Mouse (Mus musculus) neural tube, embryonic 12.5 days (tissue): Measurements from ENCODE around the gene Dnah12. TPM values are rescaled to one million over a fixed set of nuclear protein-coding genes. Genes with fewer than 3 reads are reported as not detected.
"Not testable (repeated sequence)": the region's sequence is repeated elsewhere in the genome, so short reads cannot be mapped to it uniquely, and the experiment has no call there.

Experiments used
- ATAC-seq: fragments of 200-750 bp; cut with Nextera tagmentation; 2 replicates; pipeline ENCODE4 v1.8.0; 2017; ENCODE audit warnings: low read depth, mild to moderate bottlenecking, moderate TSS enrichment, moderate library complexity; ENCODE audit not compliant: low FRiP score
- H3K27ac ChIP-seq: fragments of 300-500 bp; sonication (generic); 2 replicates; pipeline ENCODE4 v1.5.1; 2016
- H3K27me3 ChIP-seq: fragments of 300-500 bp; sonication (generic); replicated peaks from 2 replicates; pipeline ENCODE4 v1.6.1; 2016; ENCODE audit warnings: mild to moderate bottlenecking
- H3K36me3 ChIP-seq: fragments of 300-500 bp; sonication (generic); 2 replicates; pipeline ENCODE4 v1.6.1; 2016; ENCODE audit warnings: mild to moderate bottlenecking
- H3K4me1 ChIP-seq: fragments of 300-500 bp; sonication (generic); 2 replicates; pipeline ENCODE4 v1.6.1; 2016
- H3K4me2 ChIP-seq: fragments of 300-500 bp; sonication (generic); replicated peaks from 2 replicates; pipeline ENCODE4 v1.6.1; 2016; ENCODE audit warnings: mild to moderate bottlenecking
- H3K4me3 ChIP-seq: fragments of 300-500 bp; sonication (generic); 2 replicates; pipeline ENCODE4 v1.5.1; 2016
- H3K9ac ChIP-seq: fragments of 300-500 bp; sonication (generic); 2 replicates; pipeline ENCODE4 v1.6.1; 2016; ENCODE audit warnings: mild to moderate bottlenecking
- H3K9me3 ChIP-seq: fragments of 300-500 bp; sonication (generic); 2 replicates; pipeline ENCODE4 v1.6.1; 2016; ENCODE audit warnings: mild to moderate bottlenecking
- WGBS: fragments of 180-500 bp; shearing (Covaris S2); methylation state at CpG from one replicate; pipeline ENCODE4 v1.1.7; 2016; 5-methylcytosine and 5-hydroxymethylcytosine counted together
- polyA plus RNA-seq: library from polyadenylated mRNA; unstranded; fragments of >200 nt; fragmentation: Nextera tagmentation; extraction: Ambion mirVana; gene quantifications from 2 replicates; pipeline ENCODE4 v1.2.1, GENCODE M21; 2016

The Dnah12 gene
- polyA plus RNA-seq, 1 experiment from 2014 or later: 0.01 TPM

- H3K9me3 ChIP-seq: no peaks in the 10 kb centered on the region
These were observed 207.8 kb downstream of the Dnah12 start for GRCm38 (mm10) chr14:26900893-26901292.

GRCm38 (mm10) chr14:26907401-26907800 is 214.3 kb downstream of the Dnah12 start:
- Histone ChIP-seq H3K4me2 (no peak overlapping the region), H3K9ac (no peak overlapping the region), H3K27ac (no peak overlapping the region), H3K36me3 (no peaks in the 10 kb centered on the region), H3K4me1 (no peaks in the 10 kb centered on the region), H3K9me3 (no peaks in the 10 kb centered on the region), H3K27me3 (no peaks in the 10 kb centered on the region), H3K4me3 (no peak overlapping the region)
- 90% methylated on average over 4 of the region's 4 CpGs for WGBS
- ATAC-seq: no peak

More at GRCm38 (mm10) chr14:26900893-26901292, 207.8 kb downstream of the Dnah12 start:
- no peaks in the 10 kb centered on the region for H3K4me1 ChIP-seq
- H3K4me3 ChIP-seq: no peak overlapping the region
- no peak for ATAC-seq
- H3K27me3 ChIP-seq: no peaks in the 10 kb centered on the region
- no peak overlapping the region for H3K27ac ChIP-seq
- no peak overlapping the region for H3K9ac ChIP-seq
- H3K4me2 ChIP-seq: no peak overlapping the region
- WGBS: 86% methylated on average over 12 of the region's 12 CpGs
- H3K36me3 ChIP-seq: no peaks in the 10 kb centered on the region

- WGBS: 38% methylated on average over 9 of the region's 9 CpGs
- H3K27ac ChIP-seq, H3K4me3 ChIP-seq, H3K9ac ChIP-seq, H3K9me3 ChIP-seq, ATAC-seq, H3K36me3 ChIP-seq, H3K4me2 ChIP-seq, H3K27me3 ChIP-seq, H3K4me1 ChIP-seq: not testable (repeated sequence)
These were observed 217.4 kb downstream of the Dnah12 start for GRCm38 (mm10) chr14:26910461-26910860.

GRCm38 (mm10) chr14:26911201-26911600 is 218.1 kb downstream of the Dnah12 start:
- H3K4me2 ChIP-seq: no peak overlapping the region
- no peak for ATAC-seq
- no peak overlapping the region for H3K9ac ChIP-seq
- no peaks in the 10 kb centered on the region for H3K36me3 ChIP-seq
- H3K4me3 ChIP-seq: no peak overlapping the region
- H3K9me3 ChIP-seq: no peaks in the 10 kb centered on the region
- no peaks in the 10 kb centered on the region for H3K27me3 ChIP-seq
- 0 out of 2 replicates have a peak, but pooled peaks cover 6% of the 10 kb centered on the region for H3K4me1 ChIP-seq
- H3K27ac ChIP-seq: no peak overlapping the region
- 77% methylated on average over 6 of the region's 6 CpGs for WGBS

- no peak overlapping the region for H3K9ac ChIP-seq
- 92% methylated on average over 13 of the region's 13 CpGs for WGBS
- no peak overlapping the region for H3K4me3 ChIP-seq
- H3K9me3 ChIP-seq: no peaks in the 10 kb centered on the region
- no peak overlapping the region for H3K4me2 ChIP-seq
- H3K27me3 ChIP-seq: no peaks in the 10 kb centered on the region
- no peak for ATAC-seq
- no peak overlapping the region for H3K27ac ChIP-seq
- H3K4me1 ChIP-seq: 0 out of 2 replicates have a peak, but pooled peaks cover 6% of the 10 kb centered on the region
- H3K36me3 ChIP-seq: no peaks in the 10 kb centered on the region
These were observed 218.8 kb downstream of the Dnah12 start for GRCm38 (mm10) chr14:26911826-26912225.

- 60% methylated on average over 9 of the region's 9 CpGs for WGBS
- no peak overlapping the region for H3K27ac ChIP-seq
- no peaks in the 10 kb centered on the region for H3K27me3 ChIP-seq
- no peaks in the 10 kb centered on the region for H3K9me3 ChIP-seq
- H3K4me2 ChIP-seq: no peak overlapping the region
- ATAC-seq: no peak
- no peak overlapping the region for H3K9ac ChIP-seq
- 0 out of 2 replicates have a peak, but pooled peaks cover 6% of the 10 kb centered on the region for H3K4me1 ChIP-seq
- peaks cover 3% of the 10 kb centered on the region; the same call in 1 of the 2 replicates for H3K36me3 ChIP-seq
- H3K4me3 ChIP-seq: no peak overlapping the region
These were observed 220.7 kb downstream of the Dnah12 start for GRCm38 (mm10) chr14:26913681-26914268.

- Histone ChIP-seq H3K36me3 (peaks cover 28% of the 10 kb centered on the region), H3K27me3 (no peaks in the 10 kb centered on the region), H3K4me3 (no peak overlapping the region), H3K4me2 (no peak overlapping the region), H3K9ac (no peak overlapping the region), H3K9me3 (no peaks in the 10 kb centered on the region), H3K4me1 (no peaks in the 10 kb centered on the region), H3K27ac (no peak overlapping the region)
- WGBS: 95% methylated on average over 3 of the region's 3 CpGs
- no peak for ATAC-seq
These were observed 226.2 kb downstream of the Dnah12 start for GRCm38 (mm10) chr14:26919310-26919709.

- H3K9ac ChIP-seq: no peak overlapping the region
- no peak overlapping the region for H3K4me3 ChIP-seq
- H3K4me2 ChIP-seq: no peak overlapping the region
- H3K27ac ChIP-seq: no peak overlapping the region
- WGBS: 93% methylated on average over 5 of the region's 5 CpGs
- no peaks in the 10 kb centered on the region for H3K9me3 ChIP-seq
- H3K36me3 ChIP-seq: peaks cover 44% of the 10 kb centered on the region
- no peaks in the 10 kb centered on the region for H3K27me3 ChIP-seq
- no peaks in the 10 kb centered on the region for H3K4me1 ChIP-seq
- no peak for ATAC-seq
These were observed 230.8 kb downstream of the Dnah12 start for GRCm38 (mm10) chr14:26923702-26924421.

- Histone ChIP-seq H3K4me2 (no peak overlapping the region), H3K4me1 (no peaks in the 10 kb centered on the region), H3K9me3 (no peaks in the 10 kb centered on the region), H3K9ac (no peak overlapping the region), H3K36me3 (peaks cover 15% of the 10 kb centered on the region), H3K4me3 (no peak overlapping the region), H3K27ac (no peak overlapping the region), H3K27me3 (no peaks in the 10 kb centered on the region)
- ATAC-seq: no peak
- WGBS: 90% methylated on average over 3 of the region's 3 CpGs
These were observed 241.8 kb downstream of the Dnah12 start for GRCm38 (mm10) chr14:26934891-26935290.

- Histone ChIP-seq H3K4me3 (no peak overlapping the region), H3K4me1 (no peaks in the 10 kb centered on the region), H3K9me3 (no peaks in the 10 kb centered on the region), H3K27ac (no peak overlapping the region), H3K9ac (no peak overlapping the region), H3K36me3 (peaks cover 18% of the 10 kb centered on the region), H3K4me2 (no peak overlapping the region), H3K27me3 (no peaks in the 10 kb centered on the region)
- no peak for ATAC-seq
- WGBS: 91% methylated on average over 4 of the region's 4 CpGs
These were observed 242.5 kb downstream of the Dnah12 start for GRCm38 (mm10) chr14:26935558-26935957.
